Mouse (Mus musculus): Measurements from ENCODE around the gene Gm28035.

DNA sequence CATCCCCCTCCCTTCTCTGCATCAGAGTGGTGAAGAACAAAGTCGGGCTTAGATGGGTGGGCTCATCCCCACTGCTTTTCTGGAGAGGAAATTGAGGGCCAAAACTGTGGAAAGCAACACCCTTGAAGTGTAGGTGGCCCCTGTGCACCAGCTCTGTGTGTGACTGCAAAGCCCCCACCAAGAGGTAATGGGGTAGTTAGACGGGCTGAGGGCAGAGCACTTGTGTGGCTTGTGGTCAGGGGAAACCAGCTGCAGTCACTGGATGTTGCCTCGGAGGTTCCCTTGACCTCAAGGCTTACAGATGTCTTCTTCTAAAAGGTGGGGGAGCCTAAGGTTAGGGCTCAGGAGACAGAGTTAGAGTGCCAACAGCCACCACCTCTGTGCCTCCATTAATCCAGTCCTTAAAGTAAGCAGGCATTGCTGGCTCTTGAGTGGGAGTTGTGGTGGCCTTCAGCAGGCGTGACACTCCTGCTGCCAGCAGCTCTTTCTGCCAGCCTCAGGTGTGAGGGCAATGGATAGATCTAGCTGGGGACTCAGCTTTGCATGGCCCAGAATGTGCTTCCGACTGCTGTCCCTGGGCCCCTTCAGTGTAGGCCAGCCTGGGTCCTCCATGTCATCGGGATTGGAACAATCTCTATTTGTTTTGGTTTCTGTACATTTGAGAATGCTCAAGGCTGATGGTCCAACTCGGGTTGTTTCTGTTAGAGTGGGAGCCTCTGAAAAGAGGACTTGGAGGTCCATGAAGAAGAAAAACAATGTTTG lies 17.5 kb downstream of the Gm28035 start:
- no peak for TF ChIP-seq CTCF (IDR thresholded peaks at IDR 0.05; ENCODE audit: borderline replicate concordance, insufficient read depth, low read depth, low read length)
- TF ChIP-seq POLR2A (IDR thresholded peaks at IDR 0.05; ENCODE audit: borderline replicate concordance, insufficient read depth, low read length), result no peak
